Mouse (Mus musculus) olfactory bulb, adult 2 months (tissue): ENCODE measurements around the gene Zfp3.

Source experiments
- CTCF ChIP-seq: fragments of 200-500 bp; IDR thresholded peaks from 2 replicates; pipeline ENCODE4 v1.5.1; 2012; ENCODE audit warnings: low read depth, mild to moderate bottlenecking, low read length, moderate library complexity; ENCODE audit not compliant: insufficient read depth
- POLR2A ChIP-seq: fragments of 200-500 bp; IDR thresholded peaks from 2 replicates; pipeline ENCODE4 v1.6.1; 2012; ENCODE audit warnings: mild to moderate bottlenecking, low read depth, low read length, moderate library complexity; ENCODE audit not compliant: insufficient read depth

DNA sequence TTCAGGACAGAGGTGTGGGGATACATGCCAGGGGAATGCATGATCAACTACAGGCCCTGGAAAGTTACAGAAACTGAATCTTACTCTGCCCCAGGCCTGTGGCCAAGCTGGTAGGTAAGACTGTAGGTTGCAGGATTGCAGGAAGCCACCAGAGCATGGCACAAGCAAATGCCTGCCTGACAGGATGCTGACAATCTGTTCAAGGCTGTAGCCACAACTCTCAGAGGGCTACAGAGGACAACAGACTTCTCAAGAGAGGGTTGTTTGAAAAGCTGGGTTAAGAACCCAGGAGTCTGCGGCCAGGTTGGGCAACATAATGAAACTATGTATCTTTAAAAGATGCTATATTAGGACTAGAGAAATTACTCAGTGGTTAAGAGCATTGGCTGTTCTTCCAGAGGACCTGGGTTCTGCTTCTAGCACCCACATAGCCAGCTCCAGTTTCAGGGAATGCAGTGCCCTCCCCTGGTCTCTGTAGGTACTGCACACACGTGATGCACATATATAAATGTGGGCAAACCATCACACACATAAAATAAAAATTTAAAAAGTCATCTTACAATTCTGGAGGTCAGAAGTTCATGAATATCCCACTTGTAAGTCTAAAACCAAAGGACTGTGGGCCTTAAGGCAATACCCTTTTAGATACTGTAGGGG, 38.3 kb downstream of the Zfp3 start:
- TF ChIP-seq CTCF (no peak), POLR2A (no peak)
